Mouse (Mus musculus) heart, embryonic 14.5 days (tissue): Measurements from ENCODE around the gene Nek6. TPM values are rescaled to one million over a fixed set of nuclear protein-coding genes. Genes with fewer than 3 reads are reported as not detected.

Source experiments
- ATAC-seq: fragments of 200-750 bp; cut with Nextera tagmentation; 2 replicates; pipeline ENCODE4 v1.8.0; 2017; ENCODE audit warnings: low read depth, moderate TSS enrichment; ENCODE audit not compliant: insufficient number of reproducible peaks, insufficient read depth, low FRiP score
- H3K27ac ChIP-seq, 2 experiments: fragments of 200-500 bp in 1 of 2; fragments of 300-500 bp in 1 of 2; sonication (generic) in 1 of 2; replicated peaks in 1 of 2; 2 replicates each; pipeline ENCODE4 v1.5.1; 2012 to 2014; ENCODE audit warnings: low read depth in 2 of 2, low read length in 2 of 2, control low read depth in 1 of 2, mild to moderate bottlenecking in 1 of 2, mixed read lengths in 1 of 2; ENCODE audit not compliant: control insufficient read depth in 1 of 2, insufficient read depth in 1 of 2
- H3K27me3 ChIP-seq: fragments of 300-500 bp; sonication (generic); 2 replicates; pipeline ENCODE4 v1.6.1; 2014; ENCODE audit warnings: mild to moderate bottlenecking, low read length, control low read depth; ENCODE audit not compliant: control insufficient read depth, insufficient read depth
- H3K36me3 ChIP-seq: fragments of 300-500 bp; sonication (generic); 2 replicates; pipeline ENCODE4 v1.6.1; 2014; ENCODE audit warnings: mild to moderate bottlenecking, control low read depth, low read length, mixed read lengths; ENCODE audit not compliant: control insufficient read depth, insufficient read depth
- H3K4me1 ChIP-seq, 2 experiments: fragments of 200-500 bp in 1 of 2; fragments of 300-500 bp in 1 of 2; sonication (generic) in 1 of 2; 2 replicates each; pipeline ENCODE4 v1.6.1; 2012 to 2014; ENCODE audit warnings: low read length in 2 of 2, control low read depth in 1 of 2, mixed read lengths in 1 of 2; ENCODE audit not compliant: control insufficient read depth in 2 of 2, insufficient read depth in 2 of 2
- H3K4me2 ChIP-seq: fragments of 300-500 bp; sonication (generic); 2 replicates; pipeline ENCODE4 v1.6.1; 2014; ENCODE audit warnings: mild to moderate bottlenecking, low read length
- H3K4me3 ChIP-seq, 2 experiments: fragments of 200-500 bp in 1 of 2; fragments of 300-500 bp in 1 of 2; sonication (generic) in 1 of 2; 2 replicates each; pipeline ENCODE4 v1.5.1; 2012 to 2014; ENCODE audit warnings: low read length in 2 of 2, mild to moderate bottlenecking in 2 of 2, control low read depth in 1 of 2, low read depth in 1 of 2, moderate library complexity in 1 of 2; ENCODE audit not compliant: control insufficient read depth in 1 of 2, insufficient read depth in 1 of 2
- H3K9ac ChIP-seq: fragments of 300-500 bp; sonication (generic); 2 replicates; pipeline ENCODE4 v1.6.1; 2014; ENCODE audit warnings: mild to moderate bottlenecking, low read length
- H3K9me3 ChIP-seq: fragments of 300-500 bp; sonication (generic); 2 replicates; pipeline ENCODE4 v1.6.1; 2016; ENCODE audit warnings: low read length, control low read depth; ENCODE audit not compliant: control insufficient read depth
- WGBS: fragments of 180-500 bp; shearing (Covaris S2); extraction: QIAGEN DNeasy Blood & Tissue Kit; methylation state at CpG from one replicate; pipeline ENCODE4 v1.1.7; 2014; 5-methylcytosine and 5-hydroxymethylcytosine counted together
- polyA plus RNA-seq: library from polyadenylated mRNA; unstranded; fragments of >200 nt; fragmentation: Nextera tagmentation; extraction: Ambion mirVana; gene quantifications from 2 replicates; pipeline ENCODE4 v1.2.1, GENCODE M21; 2014

Gene Nek6
- polyA plus RNA-seq, 1 experiment from 2014 or later: 69.7 TPM

- H3K4me1 ChIP-seq: peaks cover 26 to 64% of the 10 kb centered on the region in 2 experiments
These were observed 5.6 kb downstream of the Nek6 start for GRCm38 (mm10) chr2:38517045-38517444.

GRCm38 (mm10) chr2:38518719-38519118, 7.3 kb downstream of the Nek6 start:
- H3K27ac ChIP-seq: no peak overlapping the region
- H3K27me3 ChIP-seq: no peaks in the 10 kb centered on the region
- H3K9ac ChIP-seq: no peak overlapping the region
- WGBS: 83% methylated on average over 5 of the region's 5 CpGs
- no peak overlapping the region for H3K4me2 ChIP-seq
- H3K4me1 ChIP-seq: peaks cover 32 to 51% of the 10 kb centered on the region in 2 experiments
- no peak overlapping the region for H3K4me3 ChIP-seq
- H3K9me3 ChIP-seq: no peaks in the 10 kb centered on the region
- ATAC-seq: no peak
- H3K36me3 ChIP-seq: peaks cover 6% of the 10 kb centered on the region; the same call in 1 of the 2 replicates

More at GRCm38 (mm10) chr2:38517045-38517444, 5.6 kb downstream of the Nek6 start:
- no peak overlapping the region for H3K9ac ChIP-seq
- no peak overlapping the region for H3K4me2 ChIP-seq
- peaks cover 6% of the 10 kb centered on the region; the same call in 1 of the 2 replicates for H3K36me3 ChIP-seq
- no peaks in the 10 kb centered on the region for H3K27me3 ChIP-seq
- H3K9me3 ChIP-seq: no peaks in the 10 kb centered on the region
- no peak for ATAC-seq
- no peak overlapping the region for H3K27ac ChIP-seq
- no peak overlapping the region for H3K4me3 ChIP-seq
- 62% methylated on average over 6 of the region's 6 CpGs for WGBS

- Histone ChIP-seq H3K4me2 (no peak overlapping the region), H3K4me3 (no peak overlapping the region), H3K4me1 (peaks cover 25 to 38% of the 10 kb centered on the region in 2 experiments), H3K27me3 (no peaks in the 10 kb centered on the region), H3K9me3 (no peaks in the 10 kb centered on the region), H3K27ac (no peak overlapping the region), H3K36me3 (peaks cover 6% of the 10 kb centered on the region; the same call in 1 of the 2 replicates), H3K9ac (no peak overlapping the region)
- ATAC-seq: no peak
- WGBS: 74% methylated on average over 11 of the region's 11 CpGs
These were observed 8.5 kb downstream of the Nek6 start for GRCm38 (mm10) chr2:38519934-38520333.

- H3K4me2 ChIP-seq: no peak overlapping the region
- no peaks in the 10 kb centered on the region for H3K9me3 ChIP-seq
- H3K27me3 ChIP-seq: no peaks in the 10 kb centered on the region
- H3K36me3 ChIP-seq: peaks cover 4% of the 10 kb centered on the region; the same call in 1 of the 2 replicates
- no peak overlapping the region for H3K4me3 ChIP-seq
- peaks cover 15 to 24% of the 10 kb centered on the region in 2 experiments for H3K4me1 ChIP-seq
- 88% methylated on average over 12 of the region's 12 CpGs for WGBS
- H3K27ac ChIP-seq: peak overlapping the region in 1 of 2 experiments; percentile 22; a peak in 2 of 4 replicates
- no peak for ATAC-seq
- no peak overlapping the region for H3K9ac ChIP-seq
These were observed 10.2 kb downstream of the Nek6 start for GRCm38 (mm10) chr2:38521618-38522017.

GRCm38 (mm10) chr2:38522354-38522753, 10.9 kb downstream of the Nek6 start:
- H3K4me3 ChIP-seq: no peak overlapping the region
- no peaks in the 10 kb centered on the region for H3K9me3 ChIP-seq
- H3K27ac ChIP-seq: peak overlapping the region; percentile 22 to 27; a peak in 2 of 4 replicates
- H3K4me2 ChIP-seq: no peak overlapping the region
- H3K9ac ChIP-seq: no peak overlapping the region
- H3K27me3 ChIP-seq: no peaks in the 10 kb centered on the region
- peaks cover 4% of the 10 kb centered on the region; the same call in 1 of the 2 replicates for H3K36me3 ChIP-seq
- 51% methylated on average over 2 of the region's 2 CpGs for WGBS
- ATAC-seq: no peak
- peaks cover 13 to 20% of the 10 kb centered on the region in 2 experiments for H3K4me1 ChIP-seq

- Histone ChIP-seq H3K9ac (no peak overlapping the region), H3K27me3 (no peaks in the 10 kb centered on the region), H3K4me2 (no peak overlapping the region), H3K9me3 (no peaks in the 10 kb centered on the region), H3K27ac (no peak overlapping the region), H3K4me1 (peaks cover 20 to 26% of the 10 kb centered on the region in 2 experiments), H3K36me3 (peaks cover 4% of the 10 kb centered on the region; the same call in 1 of the 2 replicates), H3K4me3 (no peak overlapping the region)
- ATAC-seq: no peak
- WGBS: 84% methylated on average over 10 of the region's 10 CpGs
These were observed 12.5 kb downstream of the Nek6 start for GRCm38 (mm10) chr2:38523781-38524445.

GRCm38 (mm10) chr2:38525034-38525433, 13.6 kb downstream of the Nek6 start:
- 86% methylated on average over 3 of the region's 3 CpGs for WGBS

More at GRCm38 (mm10) chr2:38525034-38525433, 13.6 kb downstream of the Nek6 start:
- Histone ChIP-seq H3K9me3 (no peaks in the 10 kb centered on the region), H3K27ac (no peak overlapping the region), H3K36me3 (peaks cover 4% of the 10 kb centered on the region; the same call in 1 of the 2 replicates), H3K27me3 (no peaks in the 10 kb centered on the region), H3K4me2 (no peak overlapping the region), H3K4me1 (peaks cover 31 to 33% of the 10 kb centered on the region in 2 experiments), H3K4me3 (no peak overlapping the region), H3K9ac (no peak overlapping the region)
- ATAC-seq: no peak
